Mouse (Mus musculus) ES-Bruce4 (cell line): ENCODE results near the gene Dio1.

Source experiments
- CTCF ChIP-seq: IDR thresholded peaks from one replicate; pipeline ENCODE4 v1.8.1; 2011; ENCODE audit warnings: low read depth, low read length
- EP300 ChIP-seq: IDR thresholded peaks from 2 replicates; pipeline ENCODE4 v1.6.1; 2011; ENCODE audit warnings: low read depth, low read length; ENCODE audit not compliant: insufficient read depth
- POLR2A ChIP-seq: IDR thresholded peaks from one replicate; pipeline ENCODE4 v1.8.1; 2011; ENCODE audit warnings: low read length; ENCODE audit not compliant: insufficient read depth

DNA sequence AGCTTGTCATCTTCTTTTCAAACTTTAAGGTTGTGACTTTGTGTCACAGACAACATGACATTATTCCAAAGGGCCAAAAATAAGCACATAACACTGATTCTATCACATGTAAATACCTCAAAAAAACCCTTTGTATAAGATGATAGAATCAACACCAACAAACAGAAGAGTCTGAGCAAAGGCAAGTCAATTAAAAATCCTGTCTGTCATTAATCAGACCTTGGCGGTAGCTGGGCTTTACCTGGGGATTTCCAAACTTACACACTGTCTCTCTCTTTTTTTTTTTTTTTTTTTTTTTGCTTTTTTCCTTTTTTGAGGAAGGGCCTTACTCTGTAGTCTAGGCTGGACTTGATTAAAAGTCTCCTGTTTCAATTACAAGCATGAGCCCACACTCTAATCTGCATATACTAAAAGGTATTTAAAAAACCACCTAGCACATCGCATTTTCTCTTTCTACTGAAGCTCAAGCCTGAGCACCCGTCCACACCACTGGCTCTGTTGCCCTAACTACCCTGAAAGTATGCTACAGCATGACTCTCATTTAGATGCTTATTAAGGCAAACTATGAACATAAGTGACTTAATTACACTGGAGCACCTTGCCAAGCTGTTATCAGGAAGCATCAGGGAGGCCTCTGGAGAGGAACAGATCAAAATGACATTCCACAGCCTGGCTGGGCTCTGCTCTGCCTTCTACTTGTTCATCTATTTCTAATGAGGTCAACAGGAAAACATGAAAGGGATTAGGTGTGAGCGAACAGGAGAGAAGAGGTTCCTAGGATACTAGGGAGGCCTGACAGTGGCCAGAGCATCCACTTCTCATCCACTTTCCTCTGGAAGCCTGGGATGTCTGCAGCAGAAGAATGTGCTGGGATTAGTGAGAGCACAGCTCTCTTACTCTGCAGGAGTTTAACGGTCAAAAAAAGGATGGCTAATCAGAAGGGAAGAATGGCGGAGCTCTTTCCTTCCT, 63.3 kb downstream of the Dio1 start:
- no peak for TF ChIP-seq CTCF
- TF ChIP-seq POLR2A = no peak
- no peak for TF ChIP-seq EP300
